Mouse (Mus musculus) adrenal gland, postnatal 36 days (tissue): ENCODE measurements around the gene Gng7. TPM values are rescaled to one million over a fixed set of nuclear protein-coding genes. Genes with fewer than 3 reads are reported as not detected.

ENCODE experiments used
- DNase-seq, 2 experiments: peaks; one replicate each; pipeline ENCODE4 v3.0.0; 2021; ENCODE audit warnings: mixed read lengths in 1 of 2
- total RNA-seq, 2 experiments: library from RNA; stranded (reverse); gene quantifications; 2 replicates each; pipeline ENCODE4 v1.2.3; 2021

The Gng7 gene
- total RNA-seq, 2 experiments from 2014 or later = 6.4 to 6.7 TPM

DNA sequence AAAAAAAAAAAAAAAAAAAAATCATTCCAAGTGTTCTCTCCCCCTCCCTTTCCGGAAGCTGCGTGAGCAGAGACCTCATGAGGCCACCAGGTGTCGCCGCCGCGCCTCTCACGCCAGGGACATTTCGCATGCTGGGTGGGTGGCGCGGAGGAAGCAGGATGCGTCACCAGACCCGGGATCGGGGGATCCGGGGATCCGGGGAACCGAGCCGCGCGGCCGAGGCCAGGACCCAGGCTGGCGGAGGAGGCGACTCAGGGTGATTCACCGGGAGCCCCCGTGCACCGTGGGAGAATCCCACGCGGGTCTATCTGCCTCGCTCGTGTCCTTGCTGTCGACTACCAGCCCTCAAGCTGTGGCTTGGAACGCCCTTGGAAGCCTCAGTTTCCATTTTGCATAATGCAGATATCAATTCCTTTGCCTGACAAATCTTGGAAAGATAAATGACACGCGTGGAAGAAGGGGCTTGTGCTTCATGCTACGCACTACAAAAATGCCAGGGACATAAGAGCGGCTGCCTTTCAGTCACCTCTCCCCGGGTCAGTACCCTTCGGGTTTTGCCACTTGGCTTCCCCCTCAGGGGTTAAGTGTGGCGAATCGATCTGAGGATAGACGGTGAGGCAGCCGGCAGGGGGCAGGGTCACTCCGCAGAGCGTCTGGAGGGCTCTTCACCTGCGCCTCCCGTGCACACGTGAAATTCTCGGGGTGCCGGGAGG is 86.0 kb downstream of the Gng7 start:
- DNase-seq = peak; percentile 93 to 95

GRCm38 (mm10) chr10:80925472-80925871 is 89.3 kb downstream of the Gng7 start:
- DNase-seq = no peak

GRCm38 (mm10) chr10:80921923-80922322 is 92.8 kb downstream of the Gng7 start:
- peak in 1 of 2 experiments; percentile 77 for DNase-seq

DNA sequence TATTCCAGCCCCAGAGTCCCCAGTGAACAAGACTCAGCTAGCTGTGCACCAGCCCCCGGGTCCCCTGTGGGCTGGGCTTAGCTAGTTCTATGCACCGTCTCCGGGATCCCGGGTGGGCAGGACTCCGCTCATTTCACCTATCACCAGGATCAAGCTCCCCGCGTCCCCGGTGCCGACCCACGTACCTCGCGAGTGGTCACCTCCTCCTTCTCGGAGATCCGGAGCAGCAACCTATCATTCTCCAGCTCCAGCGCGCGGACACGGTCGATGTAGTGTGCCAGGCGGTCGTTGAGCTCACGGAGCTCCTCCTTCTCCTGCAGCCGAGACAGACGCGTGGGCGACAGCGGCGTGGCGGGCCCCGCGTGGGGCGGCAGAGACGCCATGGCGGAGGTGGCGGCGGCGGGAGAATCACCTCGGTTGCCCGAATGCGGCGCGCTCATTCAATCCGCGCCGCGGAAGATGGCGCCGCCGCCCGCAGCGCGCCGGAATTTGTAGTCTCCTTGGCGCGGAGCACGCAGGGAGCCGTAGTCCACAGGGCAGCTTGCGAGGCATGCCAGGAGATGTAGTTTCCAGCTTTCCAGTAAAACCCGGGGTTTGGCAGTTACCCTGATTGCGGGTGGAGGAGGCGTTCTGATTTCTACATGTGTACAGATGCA is 96.8 kb downstream of the Gng7 start, which contains the start of gene Lmnb2:
Gene Lmnb2 (minus strand): TSS at position 467 of the 656 bp plus-strand sequence.
- DNase-seq = peak; percentile 84 to 89

- DNase-seq = no peak
Observed at GRCm38 (mm10) chr10:80917336-80917778, 97.4 kb downstream of the Gng7 start.

- DNase-seq = no peak
Observed at GRCm38 (mm10) chr10:80915736-80916135, 99.0 kb downstream of the Gng7 start.

- DNase-seq = no peak
Observed at GRCm38 (mm10) chr10:80915260-80915659, 99.5 kb downstream of the Gng7 start.

- no peak for DNase-seq
Observed at GRCm38 (mm10) chr10:80914253-80914656, 100.5 kb downstream of the Gng7 start.

GRCm38 (mm10) chr10:80913364-80914011 is 101.3 kb downstream of the Gng7 start:
- DNase-seq = no peak

GRCm38 (mm10) chr10:80911891-80912290 is 102.9 kb downstream of the Gng7 start:
- no peak for DNase-seq

GRCm38 (mm10) chr10:80911354-80911753 is 103.4 kb downstream of the Gng7 start:
- no peak for DNase-seq

DNA sequence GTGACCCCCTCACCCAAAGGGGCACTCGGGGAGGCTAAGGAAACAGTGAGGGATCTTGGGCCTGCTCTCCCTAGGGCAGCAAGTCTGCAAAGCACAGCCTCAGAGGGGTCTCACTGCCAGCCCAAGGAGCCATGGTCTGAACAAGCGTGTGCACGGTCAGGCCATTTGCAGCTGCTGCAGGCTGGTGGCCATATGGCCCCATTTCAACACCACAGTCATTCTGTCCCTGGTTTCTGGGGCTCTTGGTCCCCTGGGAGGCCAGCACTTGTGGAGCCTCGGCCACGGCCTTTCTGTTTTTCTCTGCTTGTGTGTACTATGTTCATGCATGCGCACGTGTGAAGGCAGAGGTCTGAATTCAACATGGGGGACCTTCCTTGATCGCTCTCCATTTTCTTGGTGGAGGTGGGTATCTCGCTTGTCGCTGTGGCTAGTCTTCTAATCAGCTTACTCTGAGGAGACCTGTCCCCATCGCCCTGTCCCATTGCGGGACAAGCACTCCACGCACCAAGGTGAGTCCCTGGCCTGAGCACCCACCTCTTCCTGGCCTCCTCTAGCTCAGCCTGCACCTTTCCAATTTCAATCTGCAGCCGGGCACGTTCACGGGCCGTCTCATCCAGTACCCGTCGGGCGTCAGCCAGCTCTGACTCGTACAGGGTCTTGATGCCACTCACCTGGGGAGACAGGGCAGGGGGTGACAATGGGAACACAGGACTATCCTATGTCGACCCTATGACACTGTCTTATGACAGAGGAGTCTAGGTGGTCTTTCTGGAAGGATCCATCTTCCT is 105.2 kb downstream of the Gng7 start:
- DNase-seq = no peak

DNA sequence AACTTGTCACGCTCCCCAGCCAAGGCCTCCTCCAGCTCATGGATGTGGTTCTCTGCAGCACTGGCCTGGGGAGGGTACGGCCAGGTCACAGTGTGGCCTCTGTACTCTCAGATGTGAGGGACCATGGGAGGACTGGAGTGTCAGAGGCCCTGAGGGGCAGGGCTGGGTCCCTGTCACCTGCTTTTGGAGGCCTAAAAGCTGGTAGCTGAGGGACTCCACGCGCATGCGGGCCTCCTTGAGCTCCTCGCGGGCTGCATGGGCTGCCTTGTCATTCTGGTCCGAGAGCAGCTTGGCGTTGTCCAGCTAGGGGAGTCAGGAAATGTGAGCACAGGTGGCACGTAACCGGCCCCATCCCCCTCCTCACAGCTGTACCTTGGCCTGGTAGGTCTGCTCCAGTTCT is 110.0 kb downstream of the Gng7 start:
- no peak for DNase-seq

DNA sequence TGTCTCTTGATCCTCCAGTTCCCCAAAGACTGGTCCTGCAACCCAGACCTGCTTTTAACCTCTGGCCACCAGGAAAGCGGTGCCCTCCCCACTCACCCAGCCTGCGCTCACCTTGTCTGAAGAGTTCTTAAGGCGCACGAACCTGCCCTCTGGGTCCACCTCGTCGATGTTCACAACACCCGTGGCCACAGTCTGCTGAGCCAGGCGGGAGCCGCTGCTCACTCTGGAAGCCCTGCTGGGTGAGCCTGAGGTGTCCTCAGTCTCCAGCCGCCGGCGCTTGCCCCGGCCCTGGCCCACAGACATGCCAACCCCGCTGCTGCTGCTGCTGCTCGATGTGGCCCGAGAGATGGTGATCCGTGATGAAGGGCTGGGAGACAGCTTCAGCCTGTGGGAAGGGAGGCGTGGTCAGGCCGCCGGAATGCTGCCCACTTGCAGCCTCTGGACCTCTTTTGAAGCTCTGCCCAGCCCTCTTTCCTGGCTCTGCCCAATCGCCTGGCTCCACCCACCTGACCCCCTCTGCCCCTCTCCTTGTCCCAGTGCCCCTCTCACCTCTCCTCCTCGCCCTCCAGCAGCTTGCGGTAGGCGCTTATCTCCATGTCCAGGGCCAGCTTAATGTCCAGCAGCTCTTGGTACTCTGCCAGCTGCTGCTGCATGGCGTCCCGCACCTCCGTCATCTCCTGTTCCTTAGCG is 110.6 kb downstream of the Gng7 start:
- DNase-seq = peak in 1 of 2 experiments; percentile 58

DNA sequence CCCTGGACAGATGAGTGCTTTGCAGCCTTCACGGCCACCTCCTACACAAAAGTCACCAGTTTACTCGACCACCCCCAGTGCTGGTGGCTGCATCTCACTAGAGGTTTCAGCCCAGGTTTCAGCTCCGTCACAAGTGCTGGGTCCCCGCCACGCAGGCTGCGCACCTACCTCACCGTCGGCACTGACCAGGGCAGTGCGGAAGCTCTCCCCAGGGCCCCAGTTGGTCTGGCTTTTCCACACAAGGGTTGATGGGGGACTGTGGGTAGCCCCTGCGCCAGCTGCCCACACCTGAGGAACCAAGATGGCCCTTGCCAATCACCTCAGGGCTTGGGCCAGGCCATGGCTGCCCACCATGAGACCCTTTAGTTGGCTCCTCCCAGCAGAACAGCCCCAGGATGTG is 111.5 kb downstream of the Gng7 start:
- no peak for DNase-seq

- DNase-seq = no peak
Observed at GRCm38 (mm10) chr10:80902273-80902940, 112.3 kb downstream of the Gng7 start.

- no peak for DNase-seq
Observed at GRCm38 (mm10) chr10:80901409-80902272, 113.1 kb downstream of the Gng7 start.

DNA sequence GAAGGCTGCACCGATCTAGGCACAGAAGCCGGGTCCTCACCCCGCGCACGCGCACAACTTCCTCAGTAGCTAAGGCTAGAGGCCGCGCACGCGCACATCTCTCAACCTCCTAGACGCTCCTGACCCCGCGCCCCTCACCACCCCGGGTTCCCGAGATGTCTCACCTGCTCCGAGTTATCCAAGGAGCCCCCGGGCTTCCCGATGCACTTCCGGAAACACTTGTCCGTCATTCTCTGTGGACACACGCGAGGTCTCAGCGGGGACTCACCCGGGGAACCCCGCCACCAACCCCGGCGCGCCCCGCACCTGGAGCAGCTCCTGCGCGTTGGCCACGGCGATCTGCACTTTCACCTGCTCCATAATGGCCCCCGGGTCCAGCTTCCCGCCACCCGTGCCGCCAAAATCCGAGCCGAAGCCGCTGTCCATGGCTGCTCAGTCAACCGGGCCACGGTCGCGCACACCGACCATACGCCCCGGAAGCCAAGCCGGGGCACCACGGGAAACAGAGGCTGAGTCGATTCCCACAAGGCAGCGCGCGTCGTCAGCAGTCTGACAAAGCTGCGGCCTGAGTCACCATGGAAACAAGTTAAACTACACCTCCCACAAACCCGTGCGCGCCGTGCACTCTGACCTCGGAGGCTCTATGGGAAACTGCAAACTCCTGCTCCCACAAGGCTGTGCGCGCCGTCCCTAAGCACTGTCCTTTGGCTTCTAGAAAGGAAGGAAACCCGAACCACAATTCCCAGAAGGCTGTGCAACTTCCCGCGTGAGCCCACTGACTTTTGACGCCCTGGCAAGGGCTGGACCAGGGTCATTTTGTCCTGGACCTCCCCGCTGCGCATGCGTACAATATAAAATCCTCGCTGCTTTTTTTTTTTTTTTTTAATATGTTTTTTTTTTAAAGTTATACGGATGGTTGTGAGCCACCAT is 114.2 kb downstream of the Gng7 start, which contains the start of gene Timm13:
Gene Timm13 (minus strand): TSS at position 652 of the 930 bp plus-strand sequence.
- peak; percentile 97 to 98 for DNase-seq
